Mouse (Mus musculus) mesoderm, embryonic 11.5 days (tissue): Measurements from ENCODE around the gene Phactr2.
"Not testable (repeated sequence)": the region's sequence is repeated elsewhere in the genome, so short reads cannot be mapped to it uniquely, and the experiment has no call there.

ENCODE experiments used
- DNase-seq: peaks from one replicate; pipeline ENCODE4 v3.0.0-alpha.2; 2012; ENCODE audit warnings: low read depth, low spot score

The Phactr2 gene

GRCm38 (mm10) chr10:13473833-13474567 is at the start of gene Phactr2:
TSS of gene Phactr2 (minus strand) at chr10:13474412.
- DNase-seq = peak; percentile 52

- no peak for DNase-seq
These were observed 47.6 kb upstream of the Phactr2 start for GRCm38 (mm10) chr10:13521857-13522256.

GRCm38 (mm10) chr10:13502371-13502770 is 28.2 kb upstream of the Phactr2 start:
- DNase-seq = no peak

- DNase-seq = not testable (repeated sequence)
These were observed 27.3 kb upstream of the Phactr2 start for GRCm38 (mm10) chr10:13501533-13501932.

- peak; percentile 90 for DNase-seq
These were observed 26.8 kb upstream of the Phactr2 start for GRCm38 (mm10) chr10:13500938-13501496.

GRCm38 (mm10) chr10:13500473-13500872 is 26.3 kb upstream of the Phactr2 start:
- peak; percentile 2 for DNase-seq

- no peak for DNase-seq
These were observed 25.1 kb upstream of the Phactr2 start, which contains the start of gene Fuca2 for GRCm38 (mm10) chr10:13499331-13499730. TSS of gene Fuca2 (plus strand) at chr10:13499540.

GRCm38 (mm10) chr10:13496315-13496714 is 22.1 kb upstream of the Phactr2 start:
- no peak for DNase-seq

- no peak for DNase-seq
These were observed 19.9 kb upstream of the Phactr2 start for GRCm38 (mm10) chr10:13493978-13494686.

GRCm38 (mm10) chr10:13489671-13490070 is 15.5 kb upstream of the Phactr2 start:
- no peak for DNase-seq

- DNase-seq = no peak
These were observed 11.7 kb upstream of the Phactr2 start for GRCm38 (mm10) chr10:13485958-13486357.

GRCm38 (mm10) chr10:13479341-13479740 is 5.1 kb upstream of the Phactr2 start:
- no peak for DNase-seq

GRCm38 (mm10) chr10:13475121-13475520 is 909 bp upstream of the Phactr2 start:
- no peak for DNase-seq

- DNase-seq = peak; percentile 12
These were observed 350 bp upstream of the Phactr2 start for GRCm38 (mm10) chr10:13474568-13474955.

- DNase-seq = peak; percentile 8
These were observed 852 bp downstream of the Phactr2 start for GRCm38 (mm10) chr10:13473287-13473832.

GRCm38 (mm10) chr10:13470236-13470635 is 4.0 kb downstream of the Phactr2 start:
- DNase-seq = no peak

GRCm38 (mm10) chr10:13468025-13468529 is 6.1 kb downstream of the Phactr2 start:
- DNase-seq = not testable (repeated sequence)

- DNase-seq = no peak
These were observed 7.3 kb downstream of the Phactr2 start for GRCm38 (mm10) chr10:13466925-13467324.

GRCm38 (mm10) chr10:13464295-13464694 is 9.9 kb downstream of the Phactr2 start:
- not testable (repeated sequence) for DNase-seq

GRCm38 (mm10) chr10:13453200-13453990 is 20.8 kb downstream of the Phactr2 start:
- no peak for DNase-seq

- DNase-seq = no peak
These were observed 22.6 kb downstream of the Phactr2 start for GRCm38 (mm10) chr10:13451640-13452039.
